Mouse (Mus musculus) forebrain, embryonic 14.5 days (tissue): ENCODE data around the gene Strn4. TPM values are rescaled to one million over a fixed set of nuclear protein-coding genes. Genes with fewer than 3 reads are reported as not detected.

ENCODE experiments used
- ATAC-seq: fragments of 200-750 bp; cut with Nextera tagmentation; 2 replicates; pipeline ENCODE4 v1.8.0; 2017; ENCODE audit warnings: mild to moderate bottlenecking, moderate library complexity
- DNase-seq: peaks from one replicate; pipeline ENCODE4 v3.0.0-alpha.2; 2015; ENCODE audit warnings: low spot score
- H3K27ac ChIP-seq: fragments of 300-500 bp; sonication (generic); 2 replicates; pipeline ENCODE4 v1.5.1; 2014; ENCODE audit warnings: low read depth, mild to moderate bottlenecking, control low read depth, low read length, moderate library complexity
- H3K27me3 ChIP-seq: fragments of 300-500 bp; sonication (generic); replicated peaks from 2 replicates; pipeline ENCODE4 v1.6.1; 2014; ENCODE audit warnings: low read length, control low read depth, mixed read lengths; ENCODE audit not compliant: control insufficient read depth, insufficient read depth
- H3K36me3 ChIP-seq: fragments of 300-500 bp; sonication (generic); 2 replicates; pipeline ENCODE4 v1.6.1; 2014; ENCODE audit warnings: low read length, control low read depth; ENCODE audit not compliant: control insufficient read depth, insufficient read depth
- H3K4me1 ChIP-seq: fragments of 300-500 bp; sonication (generic); 2 replicates; pipeline ENCODE4 v1.6.1; 2014; ENCODE audit warnings: antibody characterized with exemption, low read length, control low read depth; ENCODE audit not compliant: control insufficient read depth, insufficient read depth
- H3K4me2 ChIP-seq: fragments of 300-500 bp; sonication (generic); 2 replicates; pipeline ENCODE4 v1.6.1; 2014; ENCODE audit warnings: mild to moderate bottlenecking, control low read depth, low read length
- H3K4me3 ChIP-seq: fragments of 300-500 bp; sonication (generic); 2 replicates; pipeline ENCODE4 v1.5.1; 2014; ENCODE audit warnings: low read depth, low read length, control low read depth
- H3K9ac ChIP-seq: fragments of 300-500 bp; sonication (generic); 2 replicates; pipeline ENCODE4 v1.6.1; 2014; ENCODE audit warnings: mild to moderate bottlenecking, low read length, control low read depth, moderate library complexity
- H3K9me3 ChIP-seq: fragments of 300-500 bp; sonication (generic); replicated peaks from 2 replicates; pipeline ENCODE4 v1.6.1; 2016; ENCODE audit warnings: low read length, control low read depth, mixed read lengths; ENCODE audit not compliant: control insufficient read depth
- WGBS: fragments of 180-500 bp; shearing (Covaris S2); extraction: QIAGEN DNeasy Blood & Tissue Kit; methylation state at CpG from one replicate; pipeline ENCODE4 v1.1.7; 2014; 5-methylcytosine and 5-hydroxymethylcytosine counted together
- polyA plus RNA-seq: library from polyadenylated mRNA; unstranded; fragments of >200 nt; fragmentation: Nextera tagmentation; extraction: Ambion mirVana; gene quantifications from 2 replicates; pipeline ENCODE4 v1.2.1, GENCODE M21; 2014

Strn4 gene
- polyA plus RNA-seq, 1 experiment from 2014 or later, result 175 TPM

DNA sequence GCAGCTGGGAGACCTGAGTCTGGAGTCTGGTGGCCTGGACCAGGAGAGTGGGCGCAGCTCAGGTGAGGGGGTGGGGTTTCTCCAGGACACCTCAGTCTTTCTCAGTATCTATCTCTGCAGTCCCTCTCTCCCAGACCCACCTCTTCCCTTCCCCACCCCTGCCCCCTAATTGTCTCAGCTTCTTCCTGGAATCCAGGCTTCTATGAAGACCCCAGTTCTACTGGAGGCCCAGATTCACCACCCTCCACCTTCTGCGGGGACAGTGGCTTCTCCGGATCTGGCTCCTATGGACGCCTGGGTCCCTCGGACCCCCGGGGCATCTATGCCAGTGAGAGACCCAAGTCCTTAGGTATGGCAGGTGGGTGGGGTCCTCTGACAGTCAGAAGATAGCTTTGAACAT lies 67.5 kb downstream of the Strn4 start:
- H3K27ac ChIP-seq, result no peak overlapping the region
- H3K4me3 ChIP-seq, result no peak overlapping the region
- H3K9ac ChIP-seq, result no peak overlapping the region
- H3K27me3 ChIP-seq, result peaks cover 26% of the 10 kb centered on the region
- DNase-seq, result no peak
- WGBS, result 92% methylated on average over 6 of the region's 6 CpGs
- no peak overlapping the region for H3K4me2 ChIP-seq
- H3K36me3 ChIP-seq, result peaks cover 17% of the 10 kb centered on the region; the same call in 1 of the 2 replicates
- ATAC-seq, result no peak
- H3K9me3 ChIP-seq, result peaks cover 8% of the 10 kb centered on the region; the same call in 1 of the 2 replicates
- peaks cover 5% of the 10 kb centered on the region; the same call in 1 of the 2 replicates for H3K4me1 ChIP-seq

DNA sequence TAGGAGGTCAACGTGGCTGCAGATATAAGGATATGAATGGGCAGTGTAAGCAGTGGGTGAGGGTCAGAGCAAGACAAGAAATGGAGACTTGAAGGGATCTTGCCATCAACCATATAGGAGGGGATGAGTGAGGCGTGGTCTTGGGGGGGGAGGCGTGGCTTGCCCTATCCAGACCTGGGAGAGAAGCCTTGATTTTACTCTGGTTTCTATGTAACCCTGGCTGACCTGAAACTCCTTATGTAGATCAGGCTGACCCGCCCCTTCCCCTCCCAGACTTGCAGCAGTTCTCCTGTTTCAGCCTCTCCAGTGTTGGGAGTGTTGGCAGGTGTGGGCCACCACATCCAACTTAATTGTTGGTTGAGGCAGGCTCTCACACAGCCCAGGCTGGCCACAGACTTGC lies 68.6 kb downstream of the Strn4 start:
- DNase-seq (no peak), ATAC-seq (no peak)
- Histone ChIP-seq H3K27ac (no peak overlapping the region), H3K27me3 (peaks cover 26% of the 10 kb centered on the region), H3K4me3 (no peak overlapping the region), H3K4me1 (peaks cover 5% of the 10 kb centered on the region; the same call in 1 of the 2 replicates), H3K36me3 (peaks cover 17% of the 10 kb centered on the region; the same call in 1 of the 2 replicates), H3K9ac (no peak overlapping the region), H3K9me3 (peaks cover 8% of the 10 kb centered on the region; the same call in 1 of the 2 replicates), H3K4me2 (no peak overlapping the region)
- 68% methylated on average over 4 of the region's 4 CpGs for WGBS

DNA sequence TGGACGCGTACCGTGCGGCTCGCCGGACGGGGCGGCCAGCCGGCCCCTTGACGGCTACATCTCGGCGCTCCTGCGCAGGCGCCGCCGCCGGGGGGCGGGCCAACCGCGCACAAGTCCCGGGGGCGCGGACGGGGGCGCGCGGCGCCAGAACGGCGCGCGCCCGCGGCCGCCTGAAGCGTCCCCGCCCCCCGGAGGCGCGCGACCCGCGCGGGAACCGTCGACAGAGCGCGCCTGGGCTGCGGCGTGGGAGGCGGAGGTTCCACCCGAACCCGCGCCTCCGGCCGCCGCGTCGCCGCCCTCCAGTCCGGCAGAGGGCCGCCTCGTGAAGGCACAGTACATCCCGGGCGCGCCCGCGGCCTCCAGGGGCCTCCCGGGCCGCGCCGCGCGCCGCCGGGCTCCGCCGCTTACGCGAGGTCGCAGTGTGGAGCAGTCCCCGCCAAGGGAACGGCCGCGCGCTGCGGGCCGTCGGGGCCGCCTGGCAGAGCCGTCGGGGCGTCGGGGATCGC lies 69.6 kb downstream of the Strn4 start:
- DNase-seq (peak; percentile 48), ATAC-seq (peak; percentile 64; the same call in 1 of the 2 replicates)
- H3K9ac ChIP-seq, result no peak overlapping the region
- peak overlapping the region; percentile 38 for H3K4me2 ChIP-seq
- H3K27me3 ChIP-seq, result peaks cover 26% of the 10 kb centered on the region
- 13% methylated on average over 36 of the region's 95 CpGs for WGBS
- H3K4me3 ChIP-seq, result peak overlapping the region; percentile 34
- peaks cover 8% of the 10 kb centered on the region; the same call in 1 of the 2 replicates for H3K9me3 ChIP-seq
- H3K4me1 ChIP-seq, result peaks cover 3% of the 10 kb centered on the region; the same call in 1 of the 2 replicates
- peaks cover 17% of the 10 kb centered on the region; the same call in 1 of the 2 replicates for H3K36me3 ChIP-seq
- no peak overlapping the region for H3K27ac ChIP-seq

DNA sequence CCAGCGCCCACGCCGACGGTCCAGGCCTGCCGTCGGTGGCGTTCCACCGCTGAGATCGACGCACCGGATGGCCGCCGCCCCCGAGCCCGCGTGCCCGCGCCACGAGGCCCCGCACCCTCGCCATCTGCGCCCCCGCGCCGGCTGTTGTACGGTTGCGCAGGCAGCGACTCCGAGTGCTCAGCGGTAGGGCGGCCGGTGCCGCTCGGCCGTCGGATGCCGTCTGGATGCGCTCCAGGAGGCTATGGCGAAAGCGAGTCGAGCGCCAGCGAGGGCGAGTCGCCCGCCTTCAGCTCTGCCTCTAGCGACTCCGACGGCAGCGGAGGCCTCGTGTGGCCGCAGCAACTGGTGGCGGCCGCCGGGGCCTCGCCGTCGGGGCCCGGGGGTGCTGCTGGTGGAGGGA lies 70.2 kb downstream of the Strn4 start:
- H3K9ac ChIP-seq, result no peak overlapping the region
- WGBS, result 44% methylated on average over 54 of the region's 59 CpGs
- H3K9me3 ChIP-seq, result peaks cover 8% of the 10 kb centered on the region; the same call in 1 of the 2 replicates
- DNase-seq (no peak), ATAC-seq (0 out of 2 replicates have a peak, but pooled peaks have one; percentile 6)
- H3K4me2 ChIP-seq, result peak overlapping the region; percentile 38; the same call in 1 of the 2 replicates
- peaks cover under 1% of the 10 kb centered on the region; the same call in 1 of the 2 replicates for H3K4me1 ChIP-seq
- peaks cover 17% of the 10 kb centered on the region; the same call in 1 of the 2 replicates for H3K36me3 ChIP-seq
- peaks cover 27% of the 10 kb centered on the region for H3K27me3 ChIP-seq
- H3K27ac ChIP-seq, result no peak overlapping the region
- no peak overlapping the region for H3K4me3 ChIP-seq

Other genes with a start within 250 kb of the Strn4 start
- gene Arhgap35, start 200.9 kb upstream of the Strn4 start, polyA plus RNA-seq, result 29.6 and 36.1 TPM in 2 replicates
- not detected in 2 replicates for gene Ceacam15, start 140.2 kb upstream of the Strn4 start, polyA plus RNA-seq
- gene Ceacam9, start 94.0 kb upstream of the Strn4 start, polyA plus RNA-seq, result not detected in 2 replicates
- gene Ap2s1, start 77.5 kb upstream of the Strn4 start, polyA plus RNA-seq, result 453 and 484 TPM in 2 replicates
- 7.0 and 7.4 TPM in 2 replicates for gene Slc1a5, start 34.5 kb upstream of the Strn4 start, polyA plus RNA-seq
- gene Fkrp, start 843 bp downstream of the Strn4 start, polyA plus RNA-seq, result 26.4 and 30.3 TPM in 2 replicates
- 4.5 and 6.7 TPM in 2 replicates for gene Prkd2, start 27.0 kb downstream of the Strn4 start, polyA plus RNA-seq
- gene Dact3, start 59.4 kb downstream of the Strn4 start, polyA plus RNA-seq, result 3.5 and 4.4 TPM in 2 replicates
- 9.8 and 11.0 TPM in 2 replicates for gene Gng8, start 75.9 kb downstream of the Strn4 start, polyA plus RNA-seq
- gene Ptgir, start 90.6 kb downstream of the Strn4 start, polyA plus RNA-seq, result 0.12 and 0.22 TPM in 2 replicates
- 473 and 491 TPM in 2 replicates for gene Calm3, start 108.2 kb downstream of the Strn4 start, polyA plus RNA-seq
- 48.1 and 63.2 TPM in 2 replicates for gene Pnmal2, start 128.8 kb downstream of the Strn4 start, polyA plus RNA-seq
- 55.5 and 61.9 TPM in 2 replicates for gene Pnmal1, start 143.8 kb downstream of the Strn4 start, polyA plus RNA-seq
- gene Gm42372, start 167.2 kb downstream of the Strn4 start, polyA plus RNA-seq, result 3.8 and 3.9 TPM in 2 replicates
- gene Ccdc8, start 176.8 kb downstream of the Strn4 start, polyA plus RNA-seq, result 3.4 and 3.7 TPM in 2 replicates
- 112 and 115 TPM in 2 replicates for gene Ppp5c, start 212.0 kb downstream of the Strn4 start, polyA plus RNA-seq
- gene Hif3a, start 246.5 kb downstream of the Strn4 start, polyA plus RNA-seq, result 2.8 and 5.7 TPM in 2 replicates